ENCODE assay signal across 18 mouse cellular contexts in genomic region chr2:135861531-135862488, GRCm38 (mm10).
DNase-seq lines count a peak whose midpoint lies in the region; ATAC-seq lines count a peak whose summit lies in the region.
"Had no signal": no experiment of that assay in that cellular context is flagged by ENCODE, and none has a peak within 500 bp of the region (broad histone marks: within the 10 kb centered on the region; RNA-seq: fewer than 3 reads in every experiment).

No protein-coding gene starts in this region.

- WGBS in heart, embryonic 15.5 days = 79% methylated on average over 8 of the region's 8 CpGs
- 94% methylated on average over 8 of the region's 8 CpGs for WGBS in hindbrain, embryonic 16.5 days

- no peak overlapping the region for H3K9ac ChIP-seq in heart, embryonic 15.5 days
- H3K9ac ChIP-seq in hindbrain, embryonic 16.5 days (ENCODE audit: low read depth, low read length) = no peak overlapping the region
- H3K9ac ChIP-seq: limb, embryonic 12.5 days; neural tube, embryonic 12.5 days had no signal

- ATAC-seq in frontal cortex, adult (ENCODE audit: low TSS enrichment) = peak; percentile 95
- ATAC-seq in heart, embryonic 15.5 days (replicated peaks; ENCODE audit: insufficient number of reproducible peaks, insufficient read depth, low FRiP score, low read depth) = no peak
- ATAC-seq in hindbrain, embryonic 16.5 days = no peak
- ATAC-seq: forebrain, embryonic 14.5 days; hindbrain, postnatal 0 days; midbrain, embryonic 16.5 days had no signal

- no peak overlapping the region for H3K4me3 ChIP-seq in heart, embryonic 15.5 days
- H3K4me3 ChIP-seq in hindbrain, embryonic 16.5 days (ENCODE audit: low read length) = no peak overlapping the region
- H3K4me3 ChIP-seq: limb, embryonic 12.5 days; neural tube, embryonic 12.5 days had no signal

- no peak overlapping the region for H3K4me2 ChIP-seq in heart, embryonic 15.5 days
- no peak overlapping the region for H3K4me2 ChIP-seq in hindbrain, embryonic 16.5 days (ENCODE audit: low read length)
- H3K4me2 ChIP-seq: limb, embryonic 12.5 days; neural tube, embryonic 12.5 days had no signal

- H3K9me3 ChIP-seq in heart, embryonic 15.5 days (replicated peaks) = no peaks in the 10 kb centered on the region
- H3K9me3 ChIP-seq in hindbrain, embryonic 16.5 days (ENCODE audit: control insufficient read depth, low read length) = no peaks in the 10 kb centered on the region
- H3K9me3 ChIP-seq: limb, embryonic 12.5 days; neural tube, embryonic 12.5 days had no signal

- no peaks in the 10 kb centered on the region for H3K27me3 ChIP-seq in heart, embryonic 15.5 days
- H3K27me3 ChIP-seq in hindbrain, embryonic 16.5 days (replicated peaks; ENCODE audit: control insufficient read depth, insufficient read depth, low read length) = no peaks in the 10 kb centered on the region
- H3K27me3 ChIP-seq: limb, embryonic 12.5 days; neural tube, embryonic 12.5 days had no signal

- DNase-seq in frontal cortex, postnatal 14 days (ENCODE audit: low spot score in 2 of 2) = no peak
- no peak for DNase-seq in heart, postnatal 4 days
- peak; percentile 38 for DNase-seq in right cerebral cortex, adult 18-20 months
- no peak for DNase-seq in right cerebral cortex, postnatal 25 days
- no peak for DNase-seq in cerebellum, adult 11-12 months
- DNase-seq: adrenal gland, postnatal 25 days; lung, postnatal 4 days; spleen, adult 18-20 months; thymus, postnatal 36 days had no signal

- peak overlapping the region; percentile 20 for H3K27ac ChIP-seq in heart, embryonic 15.5 days
- H3K27ac ChIP-seq in hindbrain, embryonic 16.5 days (ENCODE audit: low read depth, low read length) = no peak overlapping the region
- H3K27ac ChIP-seq: hindbrain, postnatal 0 days; kidney, postnatal 0 days; limb, embryonic 12.5 days; neural tube, embryonic 12.5 days had no signal

- H3K4me1 ChIP-seq in heart, embryonic 15.5 days (replicated peaks) = peaks cover 24% of the 10 kb centered on the region
- H3K4me1 ChIP-seq in hindbrain, embryonic 16.5 days (ENCODE audit: control insufficient read depth, insufficient read depth, low read depth, low read length) = peaks cover 3% of the 10 kb centered on the region; the same call in 1 of the 2 replicates
- H3K4me1 ChIP-seq: neural tube, embryonic 12.5 days had no signal

- no peaks in the 10 kb centered on the region for H3K36me3 ChIP-seq in heart, embryonic 15.5 days
- no peaks in the 10 kb centered on the region for H3K36me3 ChIP-seq in hindbrain, embryonic 16.5 days (ENCODE audit: control insufficient read depth, insufficient read depth, low read length)
- H3K36me3 ChIP-seq: limb, embryonic 12.5 days; neural tube, embryonic 12.5 days had no signal
